Mouse (Mus musculus): ENCODE measurements around the gene Etv6. TPM values are rescaled to one million over a fixed set of nuclear protein-coding genes. Genes with fewer than 3 reads are reported as not detected.
"Not testable (repeated sequence)": the region's sequence is repeated elsewhere in the genome, so short reads cannot be mapped to it uniquely, and the experiment has no call there.

Gene Etv6
- 1 to 10 TPM; 7.8 to 8.3 TPM for total RNA-seq (2021)
- long read RNA-seq, experiment 1, full-length matches to known transcripts, result 1 of 2 reads
- long read RNA-seq, experiment 1, partial matches to known transcripts, result 0 of 2 reads
- long read RNA-seq, experiment 1, other reads (novel, unspliced or antisense), result 1 of 2 reads
- long read RNA-seq, experiment 2, full-length matches to known transcripts, result 5 of 8 reads
- long read RNA-seq, experiment 2, partial matches to known transcripts, result 0 of 8 reads
- long read RNA-seq, experiment 2, other reads (novel, unspliced or antisense), result 3 of 8 reads

DNA sequence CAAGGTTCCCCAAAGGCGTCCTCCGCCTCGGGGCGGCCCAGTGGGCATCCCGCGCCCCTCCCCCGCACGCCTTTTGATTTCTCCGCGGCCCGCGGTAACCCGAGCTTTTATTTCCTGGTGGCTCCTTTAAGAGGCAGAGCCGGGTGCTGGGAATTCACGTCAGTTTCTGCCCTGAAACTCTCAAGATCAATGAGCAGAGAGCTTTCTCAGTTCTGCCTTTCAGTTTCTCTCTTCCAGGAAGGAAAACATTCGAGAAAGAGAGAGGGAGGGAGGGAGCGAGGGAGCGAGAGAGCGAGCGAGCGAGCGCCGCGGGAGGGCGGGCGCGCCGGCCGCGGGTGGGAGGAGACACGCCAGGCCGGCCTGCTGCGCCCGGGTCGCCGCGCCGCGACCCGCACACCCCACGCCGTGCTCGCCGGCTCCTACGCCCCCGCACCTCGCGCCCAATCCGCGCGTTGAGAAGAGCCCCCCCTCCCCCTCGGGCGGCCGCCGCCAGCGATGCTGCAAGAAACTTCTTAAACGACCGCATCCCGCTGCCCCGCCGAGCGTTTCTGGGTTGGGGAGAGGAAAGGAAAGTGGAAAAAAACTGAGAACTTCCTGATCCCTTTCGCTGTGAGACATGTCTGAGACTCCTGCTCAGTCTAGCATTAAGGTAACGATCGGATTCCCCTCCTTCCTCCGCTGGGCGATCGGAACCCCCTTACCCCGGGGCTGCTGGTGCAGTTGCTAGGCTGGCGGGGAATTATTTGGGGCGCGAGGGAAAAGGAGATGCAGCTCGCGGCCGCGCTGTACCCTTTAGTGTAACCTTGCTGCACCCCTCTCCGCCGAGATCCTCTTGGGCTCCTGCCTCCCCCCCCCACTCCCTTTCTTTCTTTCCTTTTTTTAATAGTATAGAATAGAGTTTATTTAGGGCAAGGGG, at the start of gene Etv6:
Gene Etv6 (plus strand): TSS at position 211 of the 916 bp plus-strand sequence.
- intact Hi-C loops (cut with DNase I; ENCODE audit: low total_unique reads), result no loop called here
- peak; percentile 76 for DNase-seq

- DNase-seq, result no peak
- intact Hi-C loops (cut with DNase I; ENCODE audit: low total_unique reads), result no loop called here
These were observed 49.3 kb upstream of the Etv6 start for GRCm38 (mm10) chr6:133986161-133986560.

DNA sequence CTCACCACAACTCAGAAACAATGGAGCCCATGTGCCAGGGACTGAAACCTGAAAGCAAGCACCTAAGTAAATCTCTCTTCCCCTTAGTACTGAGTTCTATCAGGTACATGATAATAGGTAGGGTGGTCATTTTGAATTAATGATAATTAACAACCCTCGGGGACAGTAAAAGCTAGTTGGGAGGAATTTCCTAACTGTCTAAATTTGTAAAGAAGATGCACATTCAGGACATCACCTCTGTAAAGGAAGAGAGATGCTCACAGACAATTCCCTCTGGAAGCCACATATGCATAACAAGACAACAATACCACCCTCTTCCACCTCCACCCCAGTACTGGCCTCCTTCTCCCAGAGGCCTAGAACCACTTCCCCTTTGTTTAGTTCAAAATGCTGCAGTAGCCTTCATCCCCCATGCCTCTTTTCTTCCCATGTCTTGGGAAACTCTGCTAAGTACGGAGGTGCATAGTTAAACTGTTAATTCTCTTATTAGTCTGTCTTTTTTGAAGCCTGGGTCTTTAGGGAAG, 48.4 kb upstream of the Etv6 start:
- intact Hi-C loops (cut with DNase I; ENCODE audit: low total_unique reads), result no loop called here
- DNase-seq, result no peak

DNA sequence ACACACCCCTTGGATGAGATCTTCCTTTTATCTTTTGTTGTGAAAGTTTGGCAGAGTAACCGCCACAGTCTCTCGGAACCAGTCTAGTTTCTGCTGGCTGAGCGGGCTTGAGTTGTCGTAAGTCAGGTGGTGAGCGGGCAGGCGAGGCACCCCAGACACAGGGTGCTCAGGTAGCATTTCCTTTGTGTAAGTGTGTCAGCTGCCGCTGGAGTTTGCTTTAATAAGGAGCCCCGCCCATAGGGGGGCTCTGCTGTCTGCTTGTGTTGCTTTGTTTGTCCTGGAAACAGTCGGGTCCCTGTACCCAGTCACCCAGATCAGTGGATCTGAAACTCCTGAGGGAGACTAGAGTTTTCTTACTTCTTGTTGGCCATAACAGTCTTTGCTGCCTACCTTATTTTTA, 47.5 kb upstream of the Etv6 start:
- DNase-seq, result no peak
- intact Hi-C loops (cut with DNase I; ENCODE audit: low total_unique reads), result no loop called here

DNA sequence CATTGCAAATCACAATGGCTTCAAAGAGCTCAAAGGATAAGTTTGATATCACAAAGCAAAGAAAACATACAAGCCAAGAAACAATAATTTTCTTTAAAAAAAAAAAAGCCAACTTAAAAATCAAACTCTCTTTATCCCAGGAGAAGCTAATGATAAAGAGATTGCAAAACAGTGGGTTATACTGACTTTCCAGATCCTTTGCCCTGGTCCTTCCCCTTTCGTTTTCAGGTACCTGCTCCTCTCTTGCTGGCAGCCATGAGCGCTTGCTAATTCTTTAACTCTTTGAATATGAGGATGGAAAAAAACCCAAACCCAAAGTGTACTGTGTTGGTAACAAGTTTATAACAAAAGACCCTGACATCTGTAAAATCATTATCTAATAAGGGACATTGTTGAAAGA, 38.0 kb upstream of the Etv6 start:
- intact Hi-C loops (cut with DNase I; ENCODE audit: low total_unique reads), result no loop called here

GRCm38 (mm10) chr6:133997935-133998334, 37.6 kb upstream of the Etv6 start:
- no peak for DNase-seq
- intact Hi-C loops (cut with DNase I; ENCODE audit: low total_unique reads), result no loop called here

More for the DNA sequence above, 38.0 kb upstream of the Etv6 start:
- DNase-seq, result no peak

DNA sequence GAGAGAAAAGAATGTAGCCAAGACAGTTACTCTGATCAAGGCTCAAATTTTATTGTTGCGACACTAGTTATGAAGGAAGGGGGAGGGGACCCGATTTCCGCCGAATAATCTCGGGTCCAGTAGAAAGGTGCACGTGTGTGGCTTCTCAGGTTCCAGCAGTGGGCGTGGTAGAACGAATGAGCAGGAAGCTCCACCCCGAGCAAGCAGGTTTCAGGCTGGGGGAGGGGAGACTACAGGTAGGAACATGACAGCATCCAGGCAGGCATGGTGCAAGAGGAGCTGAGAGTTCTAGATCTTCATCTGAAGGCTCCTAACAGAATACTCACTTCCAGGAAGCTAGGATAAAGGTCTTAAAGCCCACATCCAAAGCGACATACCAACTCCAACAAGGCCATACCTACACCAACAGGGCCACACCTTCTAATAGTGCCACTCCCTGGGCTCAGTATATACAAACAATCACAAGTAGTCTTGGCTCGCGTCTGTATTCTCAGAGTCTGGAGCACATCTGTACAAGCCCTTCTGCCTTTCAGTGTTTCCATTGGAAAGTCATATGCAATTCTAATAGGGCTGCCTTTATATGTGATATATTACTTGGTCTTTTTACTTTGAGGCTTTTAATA, 20.9 kb upstream of the Etv6 start:
- intact Hi-C loops (cut with DNase I; ENCODE audit: low total_unique reads); DNase-seq: not testable (repeated sequence)

- intact Hi-C loops (cut with DNase I; ENCODE audit: low total_unique reads), result no loop called here
- no peak for DNase-seq
These were observed 16.7 kb upstream of the Etv6 start for GRCm38 (mm10) chr6:134018807-134019206.

DNA sequence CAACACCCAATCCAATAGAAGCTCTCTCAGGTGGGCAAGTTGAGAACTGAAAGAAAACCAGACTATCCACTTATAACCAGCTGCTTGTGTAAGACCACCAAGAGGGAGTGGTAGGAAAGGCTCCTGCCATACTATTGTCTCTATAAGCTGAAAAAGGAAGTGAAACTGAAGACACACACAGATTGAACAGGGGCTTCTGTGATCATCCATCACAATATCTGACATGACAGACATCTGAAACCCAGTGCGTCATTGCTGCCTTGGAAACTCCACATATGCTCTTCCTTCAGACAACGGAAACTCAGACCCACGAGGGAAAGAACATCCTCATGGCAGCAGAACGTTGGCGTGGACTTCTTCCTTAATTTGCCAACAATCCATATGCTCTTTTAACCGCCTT, 14.7 kb upstream of the Etv6 start:
- intact Hi-C loops (cut with DNase I; ENCODE audit: low total_unique reads), result no loop called here
- DNase-seq, result no peak

DNA sequence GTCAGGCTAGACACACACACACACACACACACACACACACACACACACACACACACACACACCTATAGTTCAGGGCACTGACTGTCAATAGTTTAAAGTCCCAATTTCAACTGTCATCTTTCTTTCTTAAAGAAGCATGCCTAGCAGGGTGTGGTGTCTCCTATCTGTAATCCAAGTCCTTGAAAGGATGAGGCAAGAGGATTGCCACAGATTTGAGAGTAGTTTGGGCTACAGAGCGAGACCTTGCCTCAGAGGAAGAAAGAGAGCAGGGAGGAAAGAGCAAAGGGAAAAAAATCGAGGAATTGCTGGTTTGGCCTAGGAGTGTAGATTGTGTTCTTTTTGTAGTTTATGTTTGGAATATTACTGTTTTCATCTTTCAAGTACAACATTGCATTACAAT, 9.2 kb upstream of the Etv6 start:
- DNase-seq, result no peak
- intact Hi-C loops (cut with DNase I; ENCODE audit: low total_unique reads), result no loop called here

- no peak for DNase-seq
- intact Hi-C loops (cut with DNase I; ENCODE audit: low total_unique reads), result no loop called here
These were observed 8.5 kb upstream of the Etv6 start for GRCm38 (mm10) chr6:134027022-134027421.

GRCm38 (mm10) chr6:134032451-134032850, 3.0 kb upstream of the Etv6 start:
- DNase-seq, result no peak
- intact Hi-C loops (cut with DNase I; ENCODE audit: low total_unique reads), result no loop called here

DNA sequence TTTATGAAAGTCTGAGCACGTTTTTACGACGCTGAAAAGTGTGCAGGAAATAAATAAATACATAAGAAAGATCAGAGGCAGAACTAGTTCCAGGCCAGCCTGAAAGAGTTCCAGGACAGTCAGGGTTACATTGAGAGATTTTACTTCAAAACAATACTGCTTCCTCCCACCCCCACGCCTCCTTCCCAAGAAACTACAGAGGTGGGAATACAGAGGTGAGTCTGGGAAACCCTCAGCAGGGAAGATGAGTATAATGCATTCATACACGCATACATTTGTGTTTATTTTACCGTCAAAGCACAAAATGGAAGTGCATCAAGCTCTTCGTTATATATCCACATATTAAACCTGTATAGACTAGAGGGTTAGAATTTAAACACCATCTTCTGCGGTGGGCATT, 1.1 kb upstream of the Etv6 start:
- no peak for DNase-seq
- intact Hi-C loops (cut with DNase I; ENCODE audit: low total_unique reads), result no loop called here

DNA sequence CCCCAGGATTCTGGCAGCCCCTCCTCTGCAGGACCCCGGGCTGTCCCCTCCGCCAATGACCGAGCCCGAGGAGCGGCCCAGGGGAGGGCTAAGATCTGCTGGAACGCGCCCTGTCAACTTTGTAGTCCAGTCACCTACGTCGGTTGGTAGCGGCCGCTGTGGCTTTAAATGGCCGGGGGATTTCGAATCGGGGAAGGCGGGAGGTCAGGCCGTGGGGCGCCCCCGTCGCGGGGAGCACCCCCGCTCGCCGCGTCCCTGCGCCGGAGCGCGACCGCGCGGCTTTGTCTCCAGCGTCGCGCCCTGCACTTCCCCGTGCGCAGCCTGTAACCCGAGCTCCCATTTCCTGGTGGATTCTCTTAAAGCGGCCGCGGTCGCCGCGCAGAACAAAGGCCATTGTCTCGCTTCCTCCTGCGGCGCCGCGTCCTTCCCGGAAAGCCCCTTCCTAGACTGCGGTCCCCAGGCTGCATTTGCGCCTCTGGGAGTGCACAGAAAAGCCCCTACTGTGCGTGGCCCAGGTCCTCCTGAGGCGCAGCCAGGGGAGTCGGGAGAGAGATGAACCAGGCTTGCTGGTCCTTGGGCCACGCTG, 503 bp upstream of the Etv6 start:
- intact Hi-C loops (cut with DNase I; ENCODE audit: low total_unique reads), result no loop called here

DNA sequence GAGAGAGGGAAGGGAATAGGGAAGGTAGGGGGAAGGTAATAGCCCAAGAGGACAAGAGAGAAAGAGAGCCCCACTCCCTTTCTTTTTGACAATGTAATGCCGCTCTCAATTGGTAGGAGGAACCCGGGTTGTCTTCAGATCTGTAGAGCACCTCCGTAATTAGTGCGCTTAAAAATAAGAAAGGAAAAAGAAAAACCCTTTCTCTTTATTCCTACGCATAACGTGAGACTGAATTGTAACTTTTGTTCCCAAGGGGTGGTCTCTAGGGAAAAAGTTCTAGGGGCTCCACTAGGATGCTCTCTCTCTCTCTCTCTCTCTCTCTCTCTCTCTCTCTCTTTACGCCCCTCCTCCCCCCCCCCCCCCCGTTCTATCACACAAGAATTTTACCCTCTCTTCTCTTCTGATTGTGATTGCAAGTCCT, 1.0 kb downstream of the Etv6 start:
- intact Hi-C loops (cut with DNase I; ENCODE audit: low total_unique reads), result no loop called here
- DNase-seq, result no peak

More for the DNA sequence above, 503 bp upstream of the Etv6 start:
- DNase-seq, result peak; percentile 80

GRCm38 (mm10) chr6:134036951-134037431, 1.5 kb downstream of the Etv6 start:
- intact Hi-C loops (cut with DNase I; ENCODE audit: low total_unique reads), result no loop called here
- DNase-seq, result no peak

DNA sequence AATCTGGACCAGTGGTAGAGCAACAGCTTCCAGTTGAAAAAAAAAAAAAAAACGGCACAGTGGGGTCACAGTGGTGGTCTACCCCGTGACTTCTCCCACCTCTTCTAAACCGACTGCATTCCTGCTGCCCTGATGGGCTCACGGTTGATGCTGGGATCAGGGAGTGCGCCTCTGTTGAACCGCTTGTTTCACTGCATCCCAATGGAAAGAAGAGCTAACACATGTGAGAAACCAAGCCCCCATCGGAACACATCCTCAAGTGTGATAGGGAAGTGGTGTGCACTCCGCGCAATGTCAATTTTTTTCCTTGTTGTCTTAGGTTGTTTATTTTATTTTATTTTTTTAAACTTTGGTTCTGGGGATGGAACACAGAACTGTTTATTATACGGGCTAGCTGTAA, 2.5 kb downstream of the Etv6 start:
- intact Hi-C loops (cut with DNase I; ENCODE audit: low total_unique reads), result no loop called here
- no peak for DNase-seq

GRCm38 (mm10) chr6:134038881-134039280, 3.4 kb downstream of the Etv6 start:
- DNase-seq, result no peak
- intact Hi-C loops (cut with DNase I; ENCODE audit: low total_unique reads), result no loop called here

- intact Hi-C loops (cut with DNase I; ENCODE audit: low total_unique reads), result no loop called here
- DNase-seq, result no peak
These were observed 3.9 kb downstream of the Etv6 start for GRCm38 (mm10) chr6:134039351-134039750.

DNA sequence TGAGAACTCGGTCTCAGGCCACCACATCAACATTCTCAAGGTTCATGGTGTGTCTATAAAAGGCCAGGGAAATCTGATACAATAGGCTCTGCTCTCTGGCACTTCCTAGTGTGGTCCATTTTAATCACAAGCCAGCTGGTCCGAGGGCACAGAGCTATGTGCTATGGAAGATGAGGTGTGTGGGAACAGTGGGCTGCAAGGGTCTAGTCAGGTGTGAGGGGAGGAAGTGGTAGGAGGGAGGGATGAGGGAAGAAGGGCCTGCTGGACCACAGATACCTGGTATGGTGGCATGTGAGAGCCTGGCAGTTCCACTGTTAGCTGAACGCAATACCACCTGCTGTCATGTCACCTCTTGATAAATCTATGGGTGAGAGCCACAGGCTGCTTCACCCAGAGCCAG, 4.8 kb downstream of the Etv6 start:
- no peak for DNase-seq
- intact Hi-C loops (cut with DNase I; ENCODE audit: low total_unique reads), result loop anchor here (10.0 kb wide), 1 partner anchor 84 kb away; no protein-coding TSS in a partner anchor
